Mouse (Mus musculus) induced T-regulatory cell, adult 2 months (primary cell): Measurements from ENCODE around the gene Ankfn1.
A peak's percentile ranks its signal among the peaks of the same experiment; 100 is the strongest.

Experiments
- DNase-seq: peaks from one replicate; pipeline ENCODE4 v3.0.0-alpha.2; 2012; ENCODE audit warnings: low read depth

Ankfn1 gene

GRCm38 (mm10) chr11:89777431-89777830 lies at the start of gene Ankfn1:
Ankfn1 (minus strand) TSS chr11:89777653.
- DNase-seq = no peak

- DNase-seq = no peak
These were observed 46.4 kb upstream of the Ankfn1 start for GRCm38 (mm10) chr11:89823661-89824446.

GRCm38 (mm10) chr11:89818594-89818993 lies 41.1 kb upstream of the Ankfn1 start:
- no peak for DNase-seq

GRCm38 (mm10) chr11:89811403-89811802 lies 34.0 kb upstream of the Ankfn1 start:
- no peak for DNase-seq

GRCm38 (mm10) chr11:89807998-89808397 lies 30.5 kb upstream of the Ankfn1 start:
- no peak for DNase-seq

GRCm38 (mm10) chr11:89804822-89805221 lies 27.4 kb upstream of the Ankfn1 start:
- DNase-seq = no peak

- no peak for DNase-seq
These were observed 26.5 kb upstream of the Ankfn1 start for GRCm38 (mm10) chr11:89803974-89804373.

- no peak for DNase-seq
These were observed 15.3 kb upstream of the Ankfn1 start for GRCm38 (mm10) chr11:89792709-89793108.

- no peak for DNase-seq
These were observed 1.4 kb downstream of the Ankfn1 start for GRCm38 (mm10) chr11:89776070-89776469.

GRCm38 (mm10) chr11:89774913-89775312 lies 2.5 kb downstream of the Ankfn1 start:
- no peak for DNase-seq

GRCm38 (mm10) chr11:89772941-89773340 lies 4.5 kb downstream of the Ankfn1 start:
- DNase-seq = no peak

GRCm38 (mm10) chr11:89765770-89766148 lies 11.7 kb downstream of the Ankfn1 start:
- no peak for DNase-seq

GRCm38 (mm10) chr11:89765014-89765769 lies 12.3 kb downstream of the Ankfn1 start:
- no peak for DNase-seq

- no peak for DNase-seq
These were observed 43.3 kb downstream of the Ankfn1 start for GRCm38 (mm10) chr11:89733973-89734693.

- no peak for DNase-seq
These were observed 43.9 kb downstream of the Ankfn1 start for GRCm38 (mm10) chr11:89733526-89733925.

GRCm38 (mm10) chr11:89720847-89721246 lies 56.6 kb downstream of the Ankfn1 start:
- DNase-seq = peak; percentile 50

- DNase-seq = no peak
These were observed 58.9 kb downstream of the Ankfn1 start for GRCm38 (mm10) chr11:89718491-89718982.

GRCm38 (mm10) chr11:89716351-89716750 lies 61.1 kb downstream of the Ankfn1 start:
- no peak for DNase-seq

GRCm38 (mm10) chr11:89708526-89708925 lies 68.9 kb downstream of the Ankfn1 start:
- no peak for DNase-seq

GRCm38 (mm10) chr11:89696431-89697403 lies 80.7 kb downstream of the Ankfn1 start:
- DNase-seq = no peak

- no peak for DNase-seq
These were observed 83.8 kb downstream of the Ankfn1 start for GRCm38 (mm10) chr11:89693686-89694085.
